Mouse (Mus musculus) brain, adult 2 months (tissue): Measurements from ENCODE around the gene Per1.

ENCODE experiments used
- DNase-seq: peaks from one replicate; pipeline ENCODE4 v3.0.0; 2011; ENCODE audit warnings: low read depth, low spot score

Per1 gene

DNA sequence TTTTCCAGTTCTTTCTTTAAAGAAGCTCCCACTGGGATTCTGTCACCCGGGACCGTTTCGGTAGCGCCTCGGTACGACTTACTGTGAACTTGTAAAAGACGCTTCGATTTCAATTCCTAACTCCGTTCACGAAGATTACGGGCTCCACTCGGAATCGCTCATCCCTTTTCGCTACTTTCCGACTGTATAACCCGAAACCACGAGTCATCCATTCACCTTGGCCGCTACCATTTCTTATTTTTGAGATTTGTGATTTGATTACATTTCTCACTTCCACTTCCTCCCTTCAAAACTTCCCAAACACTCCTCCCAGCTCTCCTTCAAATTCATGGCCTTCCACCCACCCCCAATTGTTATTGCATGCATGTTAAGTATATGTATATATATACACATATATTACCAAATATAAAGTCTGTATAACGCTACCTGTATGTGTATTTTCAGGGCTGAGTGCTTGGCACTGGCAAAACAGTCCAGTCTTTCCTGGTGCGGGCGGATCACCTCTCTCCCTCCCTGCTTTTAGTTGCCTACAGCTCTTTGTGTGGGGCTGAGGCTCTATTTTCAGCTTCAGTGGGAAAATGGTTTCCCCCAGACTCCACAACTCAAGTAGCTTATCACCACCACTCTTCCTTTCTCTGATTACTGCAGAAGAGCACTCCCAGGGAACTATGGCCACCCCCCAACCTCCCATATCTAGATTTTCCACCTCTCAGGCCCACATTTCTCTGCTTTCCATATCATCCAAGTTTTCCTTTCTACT lies 16.2 kb downstream of the Per1 start:
- DNase-seq, result no peak

DNA sequence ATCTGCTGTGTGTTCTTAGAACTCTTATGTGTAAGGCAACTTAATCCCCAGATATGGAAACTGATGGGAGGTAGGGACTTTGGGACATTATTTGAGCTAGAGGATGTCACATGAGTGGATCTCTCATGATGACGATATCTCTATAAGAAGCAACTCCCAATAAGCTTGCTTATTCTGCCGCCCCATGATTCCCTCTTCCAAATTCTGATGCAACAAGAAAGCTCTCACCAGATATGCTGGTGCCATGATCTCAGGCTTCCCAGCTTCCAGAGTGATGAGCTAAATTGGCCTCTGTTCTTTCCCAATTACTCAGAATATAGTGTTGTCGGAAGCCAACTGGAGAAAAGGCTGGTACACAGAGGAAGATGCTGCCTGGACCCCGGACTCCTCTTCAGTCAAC lies 16.8 kb downstream of the Per1 start:
- DNase-seq, result peak; percentile 83

DNA sequence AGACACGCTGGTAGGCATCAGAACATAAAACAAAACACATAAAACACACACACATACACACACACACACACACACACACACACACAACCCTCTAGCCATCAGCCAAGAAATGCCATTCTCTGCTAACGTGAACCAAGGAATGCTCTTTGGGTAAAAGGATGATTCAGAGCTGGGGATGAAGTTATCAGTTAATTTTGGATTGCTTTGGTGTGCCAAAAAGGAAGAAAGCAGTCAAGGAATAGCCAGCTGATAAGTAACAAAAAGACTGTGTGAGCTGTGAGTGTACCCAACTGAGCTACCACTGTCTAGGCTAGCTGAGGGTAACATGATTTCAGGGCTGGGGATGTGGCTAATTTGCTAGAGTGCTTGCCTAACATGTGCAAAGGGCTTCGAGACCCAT lies 19.0 kb downstream of the Per1 start:
- no peak for DNase-seq

DNA sequence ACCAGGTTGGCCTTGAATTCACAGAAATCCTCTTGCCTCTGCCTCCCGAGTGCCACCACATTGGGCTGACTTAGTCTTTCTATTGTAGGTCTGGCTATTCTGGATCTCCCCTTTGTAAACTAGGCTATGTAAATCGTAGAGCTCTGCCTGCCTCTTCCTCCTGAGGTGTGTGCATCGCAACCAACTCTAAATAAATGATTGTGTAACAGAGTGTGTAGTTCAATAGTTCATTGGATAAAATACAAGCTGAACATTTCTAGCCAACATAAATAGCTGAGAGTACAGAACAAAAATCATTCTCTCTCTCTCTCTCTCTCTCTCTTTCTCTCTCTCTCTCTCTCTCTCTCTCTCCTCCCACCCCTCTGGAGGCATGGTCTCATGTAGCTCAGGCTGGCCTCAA lies 19.6 kb downstream of the Per1 start:
- DNase-seq, result no peak

DNA sequence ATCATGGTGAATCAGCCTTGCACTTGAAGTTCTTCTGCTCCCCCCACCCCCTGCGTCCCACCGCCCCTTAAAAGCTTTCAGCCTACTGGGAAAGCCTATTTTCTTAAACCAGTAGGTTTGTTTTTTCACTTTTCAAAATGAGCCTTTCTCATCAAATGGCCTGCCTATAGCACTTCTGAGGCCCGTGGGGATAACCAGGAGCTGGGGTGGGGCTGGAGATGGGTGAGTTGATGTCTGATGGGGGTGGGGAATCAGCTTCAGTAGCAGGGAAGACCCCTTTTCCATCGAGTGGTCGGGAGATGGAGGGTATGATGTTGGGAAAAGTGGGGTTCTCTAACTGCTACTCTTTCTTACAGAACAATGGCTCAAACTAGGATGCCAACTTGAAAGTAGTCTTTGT lies 21.8 kb downstream of the Per1 start:
- no peak for DNase-seq

DNA sequence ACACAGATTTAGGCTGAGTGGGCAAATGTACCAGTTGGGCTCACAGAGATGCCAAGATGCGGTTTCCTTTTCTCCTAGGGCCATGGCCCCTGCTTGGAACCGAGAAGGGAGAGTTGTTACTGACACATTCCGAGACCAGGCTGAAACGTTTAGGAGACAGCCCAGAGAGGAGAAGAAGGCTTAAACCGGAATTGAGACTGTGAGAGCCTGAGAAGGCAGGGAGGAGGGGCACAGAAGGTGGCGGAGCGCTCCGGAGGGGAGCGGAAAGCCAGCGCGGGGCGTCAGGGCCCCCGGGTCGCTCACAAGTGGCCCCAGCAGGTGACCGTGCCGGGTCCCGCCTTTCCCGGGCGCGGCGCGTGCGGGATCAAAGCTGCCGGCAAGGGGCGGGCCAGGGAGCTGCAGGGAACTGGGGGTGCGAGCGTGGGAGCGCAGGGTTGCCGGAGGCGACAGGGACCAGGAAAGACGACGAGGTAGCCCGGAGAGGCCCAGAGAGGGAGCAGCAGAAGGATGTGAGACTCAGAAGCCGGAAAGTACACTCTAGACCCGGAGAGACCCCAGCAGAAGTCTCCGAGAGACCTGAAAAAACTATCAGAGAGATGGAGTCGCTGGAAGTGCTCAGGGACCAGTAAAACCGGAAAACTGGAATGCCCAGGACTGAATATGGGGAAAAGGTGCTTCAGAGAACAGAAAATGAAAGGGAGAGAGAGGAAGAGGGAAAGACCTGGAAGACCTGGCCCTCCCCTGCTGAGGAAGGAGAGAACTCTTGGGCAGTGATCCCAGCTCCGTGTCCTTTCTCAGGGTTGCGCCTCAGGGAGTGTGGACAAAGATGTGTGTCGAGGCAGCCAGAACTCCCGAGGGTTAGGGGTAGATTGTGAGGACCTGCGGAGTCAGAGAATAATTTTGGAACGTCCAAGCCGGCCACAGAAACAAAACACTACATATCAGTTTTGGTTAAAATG lies 23.0 kb downstream of the Per1 start:
- peak; percentile 75 for DNase-seq

DNA sequence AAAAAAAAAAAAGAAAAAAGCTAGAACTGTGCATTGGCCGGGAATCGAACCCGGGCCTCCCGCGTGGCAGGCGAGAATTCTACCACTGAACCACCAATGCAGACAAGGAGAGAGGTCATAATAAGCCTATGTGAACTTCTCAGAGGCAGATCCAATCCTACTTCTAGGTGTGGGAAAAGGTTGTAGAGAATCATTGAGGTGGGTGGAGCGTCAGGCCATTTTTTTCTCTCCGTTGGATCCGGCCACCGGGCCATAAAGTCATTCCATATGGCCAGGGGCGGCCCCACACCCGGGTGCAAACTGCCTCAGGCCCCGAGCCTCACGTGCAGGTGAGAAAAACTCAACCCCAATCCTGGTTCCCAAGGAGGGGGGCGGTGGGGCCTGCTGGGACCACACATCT lies 23.7 kb downstream of the Per1 start:
- peak; percentile 92 for DNase-seq

DNA sequence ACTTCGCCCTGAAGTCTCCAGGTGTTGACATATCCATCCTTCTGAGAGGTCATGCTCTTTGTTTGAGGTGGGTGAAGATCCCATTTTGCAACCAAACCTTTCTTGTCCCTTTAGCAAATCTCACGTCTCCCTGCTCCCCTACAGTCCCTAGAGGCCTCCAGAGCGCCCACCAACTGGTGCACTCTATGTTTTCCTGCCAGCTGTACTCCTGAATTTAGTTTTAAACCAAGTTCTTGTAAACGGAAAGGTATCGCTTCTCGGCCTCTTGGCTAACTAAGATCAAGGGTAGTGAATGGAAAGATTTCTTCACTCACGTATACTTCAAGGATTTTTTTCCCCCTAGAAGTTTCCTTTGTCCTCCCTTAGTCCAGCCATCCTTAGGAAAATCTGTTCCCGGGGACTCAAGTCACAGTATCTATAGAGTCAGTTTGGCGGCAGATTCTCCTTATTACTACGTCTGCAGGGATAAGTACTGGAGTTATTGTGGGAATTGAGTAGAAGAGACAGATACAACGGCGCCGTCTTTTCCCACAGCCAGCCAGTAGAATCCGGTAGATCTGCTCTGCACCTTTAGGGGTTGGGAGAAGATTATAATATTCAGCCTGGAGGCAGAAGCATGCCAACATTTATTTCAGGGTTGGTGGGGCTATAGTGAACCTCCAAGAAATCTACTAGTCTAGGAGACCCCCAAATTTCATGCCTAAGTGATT lies 24.6 kb downstream of the Per1 start:
- DNase-seq, result no peak

DNA sequence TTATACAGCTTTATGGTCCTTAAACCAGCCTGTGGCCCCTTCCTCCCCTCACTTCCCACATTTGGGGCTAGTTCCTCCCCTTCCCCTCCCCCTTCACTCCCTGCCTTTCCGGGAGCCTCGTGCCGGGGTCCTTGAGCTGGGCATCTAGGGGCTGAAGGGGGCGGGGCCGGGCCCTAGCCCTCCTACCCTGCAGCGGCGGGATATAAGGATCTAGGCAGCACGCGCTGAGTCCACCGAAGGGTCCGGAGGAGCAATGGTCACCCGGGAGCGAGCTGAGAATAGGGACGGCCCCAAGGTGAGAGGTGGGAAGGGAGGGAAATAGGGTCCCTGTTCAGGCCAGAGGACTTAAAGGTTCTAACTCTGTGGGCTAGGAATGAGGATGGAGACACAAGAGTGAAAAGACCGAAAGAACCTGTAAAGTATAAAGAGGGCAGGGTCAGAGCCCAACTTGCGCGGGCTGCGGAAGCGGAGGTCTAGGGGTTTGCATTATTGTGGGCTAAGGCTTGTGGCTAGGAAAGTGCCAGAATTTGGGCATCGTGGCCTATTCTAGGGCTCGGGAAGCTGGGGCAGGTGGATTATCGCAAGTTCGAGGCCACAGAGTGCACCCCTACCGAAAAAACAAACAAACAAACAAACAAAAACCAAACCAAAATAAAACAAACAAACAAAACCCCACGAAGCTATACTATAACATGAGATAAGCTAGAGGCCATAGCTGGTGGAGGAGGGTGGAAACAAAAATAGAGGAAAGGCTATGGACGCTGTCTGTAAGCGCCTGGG lies 25.4 kb downstream of the Per1 start, which contains the start of gene Hes7:
Gene Hes7 (plus strand): TSS at position 184 of the 780 bp plus-strand sequence.
- no peak for DNase-seq

DNA sequence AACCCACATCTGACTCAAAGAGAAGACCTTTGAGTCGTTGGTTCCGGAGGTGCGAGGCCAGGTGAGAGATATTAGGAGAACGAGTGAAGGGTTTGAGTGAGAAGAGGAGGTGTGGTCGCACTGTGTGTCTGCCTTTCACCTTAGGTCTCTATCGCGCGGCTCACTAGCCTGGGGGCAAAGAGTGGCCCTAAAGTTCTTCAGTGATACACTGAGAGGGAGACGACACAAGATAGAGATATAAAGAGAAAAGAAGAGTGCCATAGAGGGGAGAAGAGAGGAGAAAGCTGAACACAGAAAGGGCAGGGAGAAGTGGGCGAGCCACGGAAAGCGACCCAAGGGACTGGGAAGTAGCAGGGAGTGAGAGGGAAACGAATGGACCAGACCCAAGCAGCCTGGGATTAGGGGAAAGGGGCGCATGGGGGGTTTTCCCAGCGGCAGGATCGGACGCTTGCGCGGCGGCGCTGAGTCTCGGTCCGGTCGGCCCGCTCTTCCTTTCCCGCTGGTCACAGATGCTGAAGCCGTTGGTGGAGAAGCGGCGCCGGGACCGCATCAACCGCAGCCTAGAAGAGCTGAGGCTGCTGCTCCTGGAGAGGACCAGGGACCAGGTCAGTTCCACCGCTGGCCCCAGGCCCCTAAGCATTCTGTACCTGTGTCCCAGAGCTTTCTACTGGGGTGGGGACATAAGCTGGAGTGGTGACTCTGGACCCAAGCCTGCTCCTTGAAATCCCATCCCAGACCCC lies 26.2 kb downstream of the Per1 start:
- peak; percentile 41 for DNase-seq

DNA sequence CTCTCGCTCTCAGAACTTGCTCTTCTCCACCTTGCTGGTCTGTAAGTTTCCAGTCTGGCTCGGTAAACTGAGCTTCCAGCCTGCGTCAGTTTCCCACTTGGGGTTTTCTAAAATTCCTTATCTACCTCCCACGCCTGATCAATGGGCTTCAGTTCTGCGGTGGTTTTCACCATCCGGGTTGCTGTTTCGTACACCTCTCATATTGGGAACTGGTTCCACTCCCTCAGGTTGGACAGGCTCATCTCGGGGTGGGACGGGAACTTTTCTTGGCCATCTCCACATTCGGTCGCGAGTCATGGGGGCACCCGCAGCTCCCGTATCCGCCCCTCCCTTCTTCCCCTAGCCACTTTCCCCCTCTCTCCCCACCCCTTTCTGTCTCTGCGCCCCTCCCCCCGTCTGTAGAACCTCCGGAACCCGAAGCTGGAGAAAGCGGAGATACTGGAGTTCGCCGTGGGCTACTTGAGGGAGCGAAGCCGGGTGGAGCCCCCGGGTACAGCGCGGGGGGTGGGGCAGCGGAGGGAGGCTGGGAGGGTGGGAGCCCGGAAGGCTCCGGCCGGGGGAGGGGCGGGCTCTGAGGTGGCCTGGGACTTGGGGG lies 26.8 kb downstream of the Per1 start:
- peak; percentile 47 for DNase-seq

DNA sequence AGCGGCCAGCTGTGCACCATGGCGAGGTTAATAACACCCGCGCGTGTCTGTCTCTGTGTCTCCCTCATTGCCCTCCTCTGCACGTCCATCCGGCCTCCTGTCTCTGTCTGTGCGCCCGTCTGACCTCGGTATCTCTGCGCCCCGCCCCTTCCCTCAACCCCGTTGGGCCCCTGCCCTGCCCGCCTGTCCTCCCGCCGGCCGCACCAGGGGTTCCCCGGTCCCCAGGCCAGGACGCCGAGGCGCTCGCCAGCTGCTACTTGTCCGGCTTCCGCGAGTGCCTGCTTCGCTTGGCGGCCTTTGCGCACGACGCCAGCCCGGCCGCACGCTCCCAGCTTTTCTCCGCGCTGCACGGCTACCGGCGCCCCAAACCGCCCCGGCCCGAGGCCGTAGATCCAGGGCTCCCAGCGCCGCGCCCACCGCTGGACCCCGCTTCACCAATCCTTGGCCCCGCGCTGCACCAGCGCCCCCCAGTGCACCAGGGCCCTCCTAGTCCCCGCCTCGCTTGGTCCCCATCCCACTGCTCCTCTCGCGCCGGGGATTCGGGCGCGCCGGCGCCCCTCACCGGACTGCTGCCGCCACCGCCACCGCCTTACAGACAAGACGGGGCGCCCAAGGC lies 27.4 kb downstream of the Per1 start, which contains the start of gene 9130213A22Rik:
Gene 9130213A22Rik (minus strand): TSS at position 254 of the 616 bp plus-strand sequence.
- DNase-seq, result peak; percentile 92

DNA sequence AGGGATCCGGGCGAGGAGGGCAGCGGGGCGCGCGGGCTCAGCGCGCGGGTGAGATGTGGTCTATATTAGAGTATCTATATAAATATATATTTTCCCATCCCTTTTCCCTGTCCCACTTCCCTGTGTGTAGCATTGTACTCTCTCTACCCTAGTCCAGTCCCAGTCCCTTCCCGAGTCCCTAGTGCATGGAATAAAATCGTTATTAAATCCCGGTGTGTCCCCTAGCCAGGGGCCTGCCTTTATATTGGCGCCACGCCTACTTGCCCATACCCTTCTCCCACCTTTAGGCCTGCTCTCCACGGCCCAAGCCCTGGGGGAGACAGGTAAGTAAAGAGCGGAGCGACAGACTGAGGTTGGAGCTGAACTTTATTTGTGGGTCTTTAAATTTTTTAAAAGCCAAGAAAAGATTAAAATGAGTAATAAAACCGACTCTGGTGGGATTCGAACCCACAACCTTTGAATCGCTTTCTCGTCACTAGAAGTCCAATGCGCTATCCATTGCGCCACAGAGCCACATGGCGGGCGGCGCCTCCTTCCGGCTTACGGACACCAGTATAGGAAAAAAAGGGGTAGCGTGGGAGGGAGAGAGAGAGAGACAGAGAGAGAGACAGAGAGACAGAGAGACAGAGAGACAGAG lies 28.2 kb downstream of the Per1 start:
- DNase-seq, result peak; percentile 95

DNA sequence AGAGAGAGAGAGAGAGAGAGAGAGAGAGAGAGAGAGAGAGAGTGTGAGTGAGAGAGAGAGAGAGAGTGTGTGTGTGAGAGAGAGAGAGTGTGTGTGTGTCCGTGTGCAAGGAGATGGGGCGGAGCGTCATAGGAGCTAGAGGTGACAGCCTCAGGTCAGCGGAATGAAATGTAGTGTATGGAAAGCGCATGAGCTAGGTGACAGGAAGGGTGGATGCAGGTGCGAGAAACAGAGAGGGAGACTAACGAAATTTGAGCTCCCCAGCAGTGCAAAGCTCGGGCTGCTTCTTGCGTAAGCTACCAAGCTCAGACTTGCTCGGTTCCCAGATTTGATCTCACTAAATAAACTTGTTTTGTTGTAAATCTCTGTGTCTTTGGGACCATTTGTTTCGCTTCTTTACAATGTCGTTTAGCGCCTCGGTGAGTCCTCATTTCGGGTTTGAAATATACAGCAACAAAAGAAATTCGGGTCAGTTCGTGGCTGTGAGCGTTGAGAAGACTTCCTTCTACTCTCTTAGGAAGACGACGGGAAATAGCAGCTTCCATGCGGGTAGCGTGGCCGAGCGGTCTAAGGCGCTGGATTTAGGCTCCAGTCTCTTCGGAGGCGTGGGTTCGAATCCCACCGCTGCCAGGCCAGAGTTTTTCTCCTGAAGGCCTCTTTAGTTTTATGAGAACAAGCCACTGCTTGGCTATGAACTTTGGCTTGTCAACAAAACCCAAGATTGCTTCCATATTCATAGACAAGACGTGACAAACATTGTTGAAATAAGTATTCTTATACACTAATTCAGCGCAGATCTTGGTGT lies 28.9 kb downstream of the Per1 start:
- peak; percentile 93 for DNase-seq

DNA sequence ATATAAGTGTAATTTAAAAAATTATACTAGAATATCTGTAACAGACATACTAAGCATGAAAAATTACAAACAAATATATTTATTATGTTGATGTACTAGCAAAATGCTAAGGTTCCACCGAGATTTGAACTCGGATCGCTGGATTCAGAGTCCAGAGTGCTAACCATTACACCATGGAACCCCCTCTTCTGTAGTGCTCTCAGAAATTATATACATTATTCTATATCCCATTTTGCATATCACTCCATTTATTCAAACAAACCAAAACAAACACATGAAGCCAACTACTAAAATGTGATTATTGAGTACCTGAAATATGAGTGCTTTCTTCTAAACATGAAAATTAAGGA lies 29.5 kb downstream of the Per1 start:
- DNase-seq, result peak; percentile 80

DNA sequence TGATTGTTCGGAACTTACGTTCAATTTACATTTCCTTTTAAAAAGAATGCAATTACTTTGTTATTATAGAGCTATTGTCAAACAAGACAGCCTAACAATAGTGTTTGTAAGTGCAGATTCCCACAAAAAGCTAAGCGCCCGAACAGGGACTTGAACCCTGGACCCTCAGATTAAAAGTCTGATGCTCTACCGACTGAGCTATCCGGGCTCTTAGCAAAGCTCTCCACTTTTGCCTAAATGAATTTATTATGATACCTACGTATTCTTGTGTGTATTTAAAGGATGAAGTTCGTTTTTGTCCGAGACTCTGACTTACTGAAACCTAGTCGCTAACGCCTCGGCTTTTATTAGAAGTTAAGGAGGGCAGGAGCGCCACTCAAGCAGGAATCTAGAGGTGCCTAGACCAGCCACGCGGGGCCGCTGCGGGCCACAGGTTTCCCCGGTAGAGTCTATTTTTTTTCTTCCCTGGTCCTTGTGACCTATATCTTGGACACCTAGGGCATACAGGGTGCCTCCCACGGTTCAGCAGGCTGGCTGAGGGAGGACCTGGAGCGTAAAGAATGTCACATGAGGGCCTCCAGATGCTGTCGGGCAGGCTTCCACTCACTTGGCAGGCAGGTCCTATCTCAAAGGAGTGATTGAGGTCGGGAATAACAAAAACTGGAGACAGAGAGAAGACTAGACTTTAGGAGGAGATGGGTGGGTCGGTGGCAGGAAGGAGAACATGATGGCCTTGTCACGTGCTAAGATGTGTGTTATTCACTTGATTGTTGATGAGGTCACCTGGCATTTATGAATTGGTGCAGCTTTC lies 30.2 kb downstream of the Per1 start:
- peak; percentile 95 for DNase-seq

DNA sequence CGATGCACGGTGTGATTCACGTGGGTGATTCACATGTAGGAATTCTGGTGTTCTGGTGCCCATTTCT lies 30.7 kb downstream of the Per1 start, which contains the start of gene Aloxe3:
Gene Aloxe3 (plus strand): TSS at position 45 of the 67 bp plus-strand sequence.
- no peak for DNase-seq
